Mouse (Mus musculus) forelimb bud, embryonic 11.5 days (tissue): ENCODE results near the gene Skap1.

ENCODE experiments used
- DNase-seq: peaks from one replicate; pipeline ENCODE4 v3.0.0-alpha.2; 2012; ENCODE audit warnings: low read depth, low spot score

Skap1 gene

DNA sequence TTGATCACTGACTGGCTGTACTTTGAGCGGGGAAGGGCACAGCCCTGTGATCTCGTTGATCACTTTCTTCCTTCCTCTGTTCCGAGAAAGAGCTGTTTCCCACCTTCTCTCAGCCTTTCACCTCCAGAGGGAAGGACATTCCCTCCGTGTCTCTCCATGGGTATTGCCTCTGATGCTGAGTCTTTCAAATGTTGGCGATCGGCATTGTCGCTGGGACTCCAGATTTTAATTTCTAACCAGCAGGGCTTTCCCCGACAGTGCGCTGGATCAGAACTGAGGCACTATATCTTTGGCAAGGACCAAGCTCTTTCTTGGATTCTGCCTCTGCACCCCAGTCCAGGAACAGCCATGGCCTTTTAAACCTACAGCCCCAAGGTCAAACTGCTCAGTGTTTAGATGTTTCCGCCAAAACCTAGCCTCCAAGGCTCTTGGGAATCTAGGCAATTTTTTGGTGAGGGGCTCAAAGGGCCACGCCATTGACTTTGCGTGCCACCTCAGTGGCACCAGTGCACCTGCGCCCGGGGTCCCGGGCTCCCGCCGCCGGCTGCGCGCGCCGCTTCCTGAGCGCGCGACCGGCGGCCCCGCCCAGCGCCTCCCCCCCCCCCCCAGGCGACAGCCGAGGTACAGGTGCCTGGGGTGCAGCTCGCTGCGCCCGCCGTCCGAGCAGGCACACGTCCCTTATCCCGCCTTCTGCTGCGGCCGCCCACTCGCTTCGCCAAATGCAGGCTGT, at the start of gene Skap1:
Skap1 (plus strand) TSS at position 608 of the 730 bp plus-strand sequence.
- no peak for DNase-seq

DNA sequence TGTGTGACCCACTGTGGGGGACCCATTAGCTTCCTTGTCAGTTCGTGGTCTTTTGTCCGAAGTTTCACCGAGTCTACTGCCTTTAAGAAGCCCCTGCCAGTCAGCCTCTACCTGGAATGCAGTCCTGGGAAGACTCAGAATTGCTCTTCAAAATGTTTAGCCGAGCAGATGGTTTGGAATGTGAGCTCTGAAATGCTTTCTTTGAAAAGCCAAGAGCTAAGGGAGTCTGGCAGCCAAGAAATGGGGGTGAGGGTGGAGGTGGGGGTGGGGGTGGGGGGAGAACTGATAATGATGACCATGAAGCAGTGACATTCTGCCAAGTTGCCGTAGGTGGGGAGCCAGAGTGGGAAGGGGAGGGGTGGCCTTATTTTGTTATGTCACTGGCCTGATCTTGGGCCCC, 43.3 kb upstream of the Skap1 start:
- no peak for DNase-seq

DNA sequence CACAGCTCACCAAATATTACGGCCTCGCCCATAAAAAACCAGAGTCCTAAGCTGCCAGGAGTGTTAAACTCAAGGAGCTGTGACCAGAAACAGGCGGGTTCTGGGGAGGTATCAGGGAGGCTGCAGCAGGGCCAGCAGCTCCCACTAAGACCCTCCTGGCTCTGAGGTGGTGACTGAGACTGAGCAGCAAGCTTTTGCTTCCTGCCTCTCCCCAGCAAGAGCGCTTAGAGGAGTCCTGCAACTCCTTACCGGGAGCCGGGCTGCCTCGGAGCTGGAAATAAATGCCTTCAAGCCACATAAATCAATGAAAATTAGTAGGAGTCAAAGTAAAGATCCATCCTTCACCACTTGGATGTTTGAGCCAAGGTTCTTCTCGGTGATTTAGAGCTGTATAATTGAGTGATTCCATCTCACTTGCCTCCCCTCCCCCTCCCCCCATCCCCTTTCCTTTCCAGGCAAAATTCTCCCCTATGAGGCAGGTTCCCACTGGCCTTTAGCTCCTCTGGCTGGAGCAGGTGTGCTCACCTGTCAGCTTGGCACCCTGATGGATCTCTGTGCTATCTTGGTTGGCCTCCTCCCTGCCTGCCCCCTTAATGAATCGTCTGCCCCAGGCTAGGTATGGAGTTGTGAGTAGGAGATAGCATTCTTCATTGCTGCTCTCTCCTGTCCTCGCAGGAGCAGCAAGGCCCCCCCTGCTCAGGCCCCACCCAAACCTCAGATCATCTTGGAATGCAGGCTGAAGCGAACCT, 42.7 kb upstream of the Skap1 start:
- DNase-seq = peak; percentile 80

DNA sequence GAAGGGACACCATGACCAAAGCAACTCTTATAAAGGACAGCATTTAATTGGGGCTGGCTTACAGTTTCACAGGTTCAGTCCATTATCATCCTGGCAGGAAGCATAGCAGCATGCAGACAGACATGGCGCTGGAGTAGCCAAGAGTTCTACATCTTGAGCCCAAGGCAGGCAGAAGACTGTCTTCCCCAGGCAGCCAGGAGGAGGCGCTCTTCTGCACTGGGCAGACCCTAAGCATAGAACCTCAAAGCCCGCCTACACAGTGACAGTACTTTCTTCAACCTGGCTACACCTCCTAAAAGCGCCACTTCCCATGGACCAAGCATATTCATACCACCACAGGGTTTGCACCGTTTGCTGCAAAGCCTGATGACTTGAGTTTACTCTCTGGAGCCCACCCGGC, 39.2 kb upstream of the Skap1 start:
- no peak for DNase-seq

DNA sequence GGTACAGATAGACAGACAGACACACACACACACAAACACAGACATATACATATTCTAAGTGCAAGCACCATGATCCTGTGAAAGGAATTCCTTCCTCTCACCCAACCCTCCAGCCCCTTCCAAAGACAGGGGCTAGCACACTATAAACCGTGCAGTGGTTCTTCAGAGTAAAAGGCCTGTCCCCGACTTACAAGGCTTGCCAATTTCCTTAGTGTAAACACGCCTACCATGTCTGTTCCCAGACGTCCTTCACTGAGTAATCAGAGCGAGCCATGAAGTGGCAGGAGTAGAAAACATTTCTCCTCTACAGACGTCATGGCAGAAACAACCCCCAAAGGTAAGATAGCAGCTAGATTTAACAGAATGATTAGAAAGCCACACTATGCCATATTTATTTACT, 38.2 kb upstream of the Skap1 start:
- DNase-seq = no peak

DNA sequence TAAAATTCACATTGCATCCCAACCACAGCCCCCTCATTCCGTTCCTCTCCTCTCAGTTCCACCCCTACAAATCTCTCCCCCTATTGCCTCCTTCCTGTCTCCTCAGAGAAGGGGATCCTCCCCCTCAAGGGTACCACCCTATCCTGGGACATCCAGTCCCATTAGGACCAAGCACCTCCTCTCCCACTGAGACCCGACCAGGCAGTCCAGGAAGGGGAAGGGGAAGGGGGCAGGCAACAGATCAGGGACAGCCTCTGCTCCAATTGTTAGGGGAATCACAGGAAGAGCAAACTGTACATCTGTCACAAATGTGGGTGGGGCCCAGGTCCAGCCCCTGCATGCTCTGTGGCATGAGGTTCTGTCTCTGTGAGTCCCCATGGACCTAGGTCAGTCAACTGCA, 37.6 kb upstream of the Skap1 start:
- DNase-seq = no peak

DNA sequence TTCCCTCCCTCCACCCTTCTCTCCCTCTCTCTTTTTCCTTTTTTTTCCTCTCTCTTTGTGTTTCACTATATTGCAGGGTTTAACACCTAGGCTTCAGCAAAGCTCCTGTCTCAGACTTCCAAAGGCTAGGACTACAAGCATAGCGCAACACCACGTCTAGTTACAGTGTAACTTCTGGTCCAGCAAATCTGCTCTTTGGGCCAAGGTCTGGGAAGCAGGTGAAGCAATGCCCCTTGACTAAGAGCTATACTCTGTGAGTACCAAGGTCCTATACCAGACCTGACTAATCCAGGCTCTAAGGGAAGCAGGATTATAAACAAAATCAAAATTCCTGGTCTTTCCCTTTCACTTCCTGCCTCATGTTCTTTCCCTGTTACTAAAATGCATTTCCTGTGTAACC, 35.3 kb upstream of the Skap1 start:
- DNase-seq = no peak

DNA sequence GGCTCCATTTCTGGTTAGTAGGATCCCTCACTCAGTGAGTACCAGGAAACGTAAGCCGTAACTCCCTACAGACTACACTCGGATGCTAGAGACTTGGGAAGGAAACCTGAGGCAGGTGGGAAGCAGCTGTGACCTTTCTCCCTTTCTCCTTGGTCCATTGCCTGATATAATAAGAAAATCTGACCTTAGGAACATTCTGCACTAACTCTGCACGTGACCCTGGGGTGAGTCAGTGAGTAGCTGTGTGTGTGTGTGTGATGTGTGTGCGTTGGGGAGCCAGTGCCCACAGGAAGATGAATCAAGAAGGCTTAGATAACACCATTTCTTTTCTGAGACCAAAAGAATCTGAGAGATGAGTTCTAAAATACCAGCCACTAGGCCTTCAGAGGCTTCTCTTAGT, 34.5 kb upstream of the Skap1 start:
- no peak for DNase-seq

DNA sequence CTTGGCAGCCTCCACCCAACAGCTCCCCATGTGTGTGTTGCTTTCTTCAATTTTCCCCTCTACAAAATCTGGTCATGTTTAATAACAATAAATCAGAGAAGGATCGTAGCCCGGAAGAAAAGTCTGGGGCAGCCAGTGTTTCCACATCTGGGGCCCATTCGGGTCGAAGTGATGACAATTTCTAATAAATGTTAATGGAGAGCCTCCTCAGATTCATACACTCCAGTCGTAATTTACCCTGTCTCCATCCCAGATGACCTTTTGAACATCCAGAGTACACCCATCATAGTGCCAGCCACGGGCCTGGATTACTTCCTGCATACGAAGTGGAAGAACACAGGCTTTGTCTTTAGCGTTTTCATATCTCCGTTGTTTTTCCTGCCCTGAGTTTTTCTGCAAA, 32.5 kb upstream of the Skap1 start:
- DNase-seq = peak; percentile 77

DNA sequence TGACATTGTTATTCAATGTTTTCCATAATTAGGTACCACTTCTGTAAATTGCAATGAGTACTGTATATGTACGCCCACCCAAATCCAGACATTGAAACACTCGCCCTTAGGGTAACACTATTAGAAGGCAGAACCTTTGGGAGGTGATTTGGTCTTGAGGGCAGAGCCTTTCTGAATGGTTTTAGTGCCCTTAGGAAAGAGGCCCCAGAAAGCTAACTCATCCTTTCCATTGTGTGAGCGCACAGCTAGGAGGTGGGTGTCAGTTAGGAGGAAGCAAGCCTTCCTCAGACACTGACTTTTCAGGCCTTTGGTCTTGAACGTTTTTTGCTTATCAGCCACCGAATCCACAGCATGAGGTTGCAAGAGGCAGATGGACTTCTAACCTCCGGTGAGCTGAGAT, 29.5 kb upstream of the Skap1 start:
- no peak for DNase-seq

DNA sequence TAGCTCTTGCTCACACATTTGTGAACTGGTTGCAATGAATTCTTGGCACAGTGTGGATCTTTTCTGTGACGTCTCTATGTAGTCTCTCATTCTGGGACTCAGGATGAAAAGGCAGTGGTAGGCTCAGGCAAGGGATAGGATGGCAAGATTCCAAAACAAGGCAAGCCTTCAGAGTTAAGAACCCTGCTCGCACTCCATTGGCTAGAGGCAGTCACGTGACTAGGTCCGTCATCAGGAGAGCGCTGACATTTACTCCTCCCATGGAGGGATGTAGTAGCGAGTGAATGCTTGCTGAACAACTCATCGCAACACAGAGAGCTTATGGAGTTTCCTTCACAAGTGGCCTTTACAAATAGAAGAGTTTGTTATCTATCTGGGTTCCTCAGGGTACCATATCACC, 27.9 kb upstream of the Skap1 start:
- no peak for DNase-seq

DNA sequence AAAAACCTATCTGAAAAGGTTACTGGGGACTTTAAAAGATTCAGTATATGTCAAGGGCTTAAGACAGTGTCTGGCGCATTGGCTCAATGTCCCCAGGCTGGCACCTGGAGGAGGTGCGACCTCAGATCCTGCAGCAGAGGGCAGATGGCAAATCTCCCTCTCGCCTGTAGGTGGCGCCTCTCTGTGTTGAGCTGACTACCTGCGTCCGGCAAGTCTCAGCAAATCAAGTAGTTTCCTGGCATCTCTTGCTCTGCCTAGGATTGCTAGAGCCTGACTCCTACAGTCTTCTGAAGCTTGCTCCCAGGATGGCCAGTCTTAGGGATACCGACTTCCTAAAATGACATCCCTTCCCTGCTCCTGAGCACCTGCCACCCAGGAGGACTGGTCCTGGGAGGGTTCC, 25.6 kb upstream of the Skap1 start:
- DNase-seq = peak; percentile 74

DNA sequence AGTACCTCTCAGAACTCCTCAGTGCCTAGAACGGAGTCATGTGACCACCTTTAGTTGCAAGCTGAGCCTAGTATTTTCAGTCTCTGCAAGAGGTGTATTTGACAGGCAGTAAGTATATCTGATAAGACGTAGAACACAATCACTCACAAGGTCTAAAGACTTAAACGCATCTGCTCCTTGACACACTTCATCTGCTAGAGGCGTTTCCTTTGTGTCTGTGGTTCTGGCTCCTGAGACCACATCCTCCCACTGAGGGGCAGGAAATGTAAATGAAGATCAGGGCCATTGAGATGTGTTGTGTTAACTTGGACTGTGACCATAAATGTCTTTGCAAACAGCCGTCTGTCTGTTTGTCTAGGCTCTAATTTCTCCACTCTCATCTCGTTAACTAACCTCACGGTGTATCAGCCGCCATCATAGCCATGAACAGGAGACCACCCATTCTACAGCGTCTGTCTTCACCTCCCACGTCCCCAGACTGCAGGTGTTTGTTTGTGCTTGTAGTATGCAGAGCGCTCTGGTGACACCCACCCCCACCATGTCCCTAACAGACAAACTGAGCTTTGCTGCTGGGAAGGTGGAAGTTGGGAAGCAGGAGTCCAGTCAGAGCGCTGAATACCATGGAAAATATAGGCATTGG, 22.7 kb upstream of the Skap1 start:
- DNase-seq = no peak

DNA sequence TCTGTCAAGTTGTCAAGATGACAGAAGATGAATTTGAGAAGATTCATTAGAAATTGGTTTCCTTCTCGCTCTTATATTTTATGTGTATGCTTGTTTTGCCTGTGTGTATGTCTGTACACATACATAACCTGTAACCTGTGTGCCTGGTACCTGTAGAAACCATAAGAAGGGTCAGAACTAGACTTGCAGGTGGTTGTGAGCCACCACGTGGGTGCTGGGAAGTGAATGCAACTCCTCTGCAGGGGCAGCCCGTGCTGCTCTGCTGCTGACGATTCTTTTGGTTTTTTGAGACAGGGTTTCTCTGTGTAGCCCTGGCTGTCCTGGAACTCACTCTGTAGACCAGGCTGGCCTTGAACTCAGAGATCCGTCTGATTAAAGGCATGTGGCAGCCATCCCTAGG, 21.9 kb upstream of the Skap1 start:
- DNase-seq = no peak

DNA sequence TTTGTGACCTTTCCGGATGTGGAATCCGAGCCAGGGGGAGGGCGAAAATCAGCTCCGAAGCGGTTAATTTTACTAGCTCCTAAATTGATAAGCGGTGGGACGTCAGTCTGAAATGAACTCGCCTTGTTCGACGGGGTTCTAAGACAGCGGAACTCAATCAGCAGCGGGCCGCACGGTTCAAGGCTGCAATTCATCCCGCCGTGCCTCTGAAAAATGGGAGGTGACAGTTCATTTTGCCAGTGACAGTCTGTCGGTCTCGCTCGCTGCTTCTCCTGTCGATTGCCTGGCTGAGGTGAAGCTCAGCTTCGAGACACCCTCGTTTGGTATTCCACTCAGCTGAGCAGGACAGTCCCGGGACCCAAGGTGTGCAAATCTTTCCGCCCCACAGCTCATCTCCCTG, 16.5 kb upstream of the Skap1 start:
- DNase-seq = no peak

DNA sequence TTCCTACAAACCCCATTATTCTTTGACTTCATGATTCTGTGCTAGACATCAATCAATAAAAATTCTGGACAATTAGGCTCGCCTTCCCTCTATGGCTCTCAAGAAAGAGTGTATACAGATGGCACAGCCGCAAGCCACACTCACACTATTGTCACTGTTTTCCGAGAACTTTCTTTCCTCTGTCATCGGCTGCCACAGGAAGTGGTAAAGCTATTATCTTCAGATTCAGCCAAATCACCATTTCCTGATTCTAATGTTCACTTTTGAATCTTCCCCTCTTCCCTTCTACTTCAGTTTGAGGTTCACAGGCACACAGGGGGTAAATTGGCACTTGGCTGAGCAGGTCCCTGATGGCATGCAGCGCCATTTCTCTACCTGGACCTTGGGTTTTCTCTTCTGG, 9.3 kb upstream of the Skap1 start:
- DNase-seq = no peak

DNA sequence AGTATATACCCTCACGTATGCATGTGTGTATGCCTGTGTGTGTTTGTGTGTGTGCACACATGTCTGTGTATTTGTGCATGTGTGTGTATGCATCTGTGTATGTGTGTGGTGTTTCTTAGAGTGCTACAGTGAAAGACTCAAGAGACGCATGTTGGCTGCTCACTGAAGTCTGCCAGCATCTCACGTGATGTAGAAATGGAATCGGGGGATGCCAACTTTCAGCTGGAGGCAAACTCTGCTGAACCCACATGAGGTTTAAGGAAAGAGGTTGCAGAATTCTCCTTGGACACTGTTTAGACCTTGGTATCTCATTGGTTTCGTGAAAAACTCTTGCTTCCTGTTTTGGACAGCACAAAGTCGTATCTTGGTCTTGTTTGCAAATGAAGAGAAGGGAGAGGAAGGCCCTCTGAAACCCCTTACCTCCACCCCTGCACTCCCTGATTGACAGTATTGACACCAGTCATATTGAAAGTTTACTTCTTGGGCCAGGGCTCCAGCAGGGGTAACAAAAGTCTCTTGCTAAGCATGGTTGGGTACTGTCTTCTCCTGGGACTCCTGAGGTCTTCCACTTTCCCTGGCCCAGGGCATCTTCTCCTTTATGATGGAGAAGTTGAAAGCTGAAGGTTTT, 8.6 kb upstream of the Skap1 start:
- no peak for DNase-seq

DNA sequence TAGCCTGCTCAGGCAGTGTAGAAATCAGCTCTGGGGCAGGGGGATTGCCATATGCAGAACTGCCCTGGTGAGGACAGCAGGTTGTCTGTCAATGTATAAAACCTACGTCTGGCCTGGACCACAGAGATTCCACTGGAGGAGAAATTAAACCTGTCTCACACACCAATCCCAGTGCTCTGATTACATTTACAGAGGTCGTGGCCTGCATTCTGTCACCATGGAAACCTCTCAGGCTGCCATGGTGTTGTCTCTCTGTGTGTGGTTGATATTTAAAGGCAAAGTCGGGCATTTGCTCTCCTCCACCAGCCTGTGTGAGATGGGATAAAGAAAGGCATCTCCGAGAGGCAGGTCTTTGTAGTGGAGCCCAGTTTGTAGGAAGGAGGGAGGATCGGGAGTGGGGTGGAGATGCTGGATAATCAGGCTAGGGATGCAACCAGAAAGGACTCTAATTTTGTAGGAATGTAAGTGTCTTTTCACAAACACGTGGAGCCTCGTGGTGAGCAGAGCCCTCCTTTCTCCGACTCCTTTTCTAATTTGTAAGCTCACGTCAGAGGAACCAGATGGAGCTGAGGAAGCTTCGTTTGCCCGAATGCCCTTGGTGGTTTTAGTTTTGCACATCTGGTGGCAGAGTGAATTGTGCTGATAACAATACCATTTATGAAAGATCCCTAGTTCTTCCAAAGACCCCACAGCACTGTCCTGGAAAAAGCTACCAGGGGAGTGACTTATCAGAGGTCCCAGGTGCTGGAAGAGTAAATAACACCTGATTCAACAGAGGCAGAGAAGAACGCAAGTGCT, 7.7 kb upstream of the Skap1 start:
- no peak for DNase-seq

DNA sequence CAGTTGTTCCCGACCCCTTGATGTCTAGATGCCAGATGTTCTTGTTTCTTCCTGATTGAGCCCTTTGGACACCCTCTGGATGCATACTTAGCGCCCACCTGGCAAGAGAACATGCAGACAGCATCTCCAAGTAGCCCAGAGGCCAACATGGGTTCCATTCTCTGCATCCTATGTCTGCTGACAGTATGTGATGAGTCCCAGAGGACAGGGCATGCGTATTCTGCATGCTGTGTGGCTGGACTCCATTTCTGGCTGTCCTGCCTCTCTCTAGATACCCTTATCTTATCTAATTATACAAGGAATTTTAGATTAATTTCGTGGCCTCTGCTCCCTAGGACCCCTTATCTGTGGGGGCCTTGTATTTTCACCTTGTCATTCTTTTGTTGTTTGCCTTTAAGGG, 2.6 kb upstream of the Skap1 start:
- no peak for DNase-seq

DNA sequence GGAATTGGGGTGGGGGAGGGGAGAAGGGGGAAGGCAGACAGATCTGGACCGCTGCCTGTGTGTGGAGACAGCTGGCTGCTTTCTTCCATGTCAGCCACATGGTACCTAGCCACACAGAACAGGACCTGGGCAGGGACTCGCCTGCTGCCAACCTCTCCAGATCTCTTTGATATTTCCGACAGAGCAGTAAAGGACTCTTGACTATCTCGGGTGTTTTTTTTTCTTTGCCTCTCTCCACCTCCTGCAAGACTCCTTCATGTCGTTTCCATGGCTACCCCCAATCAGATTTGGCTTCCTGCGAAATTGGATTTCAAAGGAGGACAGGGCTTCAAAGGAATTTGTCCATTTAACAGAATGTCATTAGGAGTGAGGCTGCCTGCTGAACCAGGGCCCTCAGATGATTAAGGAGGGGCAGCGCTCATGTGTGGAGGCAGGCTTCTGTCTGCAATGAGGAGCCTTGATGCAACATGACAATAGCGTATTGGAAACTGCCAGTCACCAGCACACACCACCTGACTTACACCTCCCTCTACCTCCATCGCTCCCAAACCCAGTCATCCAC, 2.1 kb upstream of the Skap1 start:
- DNase-seq = peak; percentile 35

DNA sequence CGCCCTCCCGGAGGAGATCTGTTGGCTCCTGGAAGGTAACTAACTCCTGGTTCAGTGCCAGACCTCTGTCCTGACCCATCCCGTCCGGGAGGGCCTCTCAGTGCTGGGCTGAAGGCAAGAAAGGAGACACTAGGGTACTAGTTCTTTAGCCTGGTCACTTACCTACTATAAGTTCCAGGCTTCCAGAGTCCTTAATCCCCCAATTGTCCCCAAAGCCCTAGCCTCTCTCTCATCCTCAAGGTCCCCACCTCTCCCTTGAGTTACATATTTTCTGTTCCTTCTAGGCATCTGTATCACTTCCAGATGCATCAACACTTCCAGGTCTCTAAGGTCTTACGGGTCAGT, 295 bp downstream of the Skap1 start:
- no peak for DNase-seq
